Mouse (Mus musculus): ENCODE data around the gene Tshz2.
"Not testable (repeated sequence)": the region's sequence is repeated elsewhere in the genome, so short reads cannot be mapped to it uniquely, and the experiment has no call there.

Tshz2 gene

GRCm38 (mm10) chr2:169762301-169762700 is 129.5 kb downstream of the Tshz2 start:
- DNase-seq, result no peak

DNA sequence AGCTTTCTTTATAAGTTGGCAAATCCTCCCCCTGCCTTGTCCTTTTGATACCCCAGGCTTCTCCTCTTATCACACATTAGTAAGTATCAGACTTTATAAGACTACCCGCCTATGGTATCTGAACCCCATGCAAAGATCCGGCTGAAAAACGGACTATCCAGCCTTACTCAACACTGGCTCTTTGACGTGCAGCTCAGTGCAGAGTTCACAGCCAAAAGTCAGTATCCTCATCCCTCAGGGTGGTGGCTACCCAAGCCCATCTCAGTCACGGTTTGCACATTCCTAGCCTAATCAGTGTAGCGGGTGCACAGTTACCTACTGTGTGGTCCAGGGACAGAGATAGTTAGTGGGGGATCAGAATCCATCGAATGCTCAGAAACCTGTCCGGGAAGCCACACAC is 130.9 kb downstream of the Tshz2 start:
- DNase-seq, result no peak

DNA sequence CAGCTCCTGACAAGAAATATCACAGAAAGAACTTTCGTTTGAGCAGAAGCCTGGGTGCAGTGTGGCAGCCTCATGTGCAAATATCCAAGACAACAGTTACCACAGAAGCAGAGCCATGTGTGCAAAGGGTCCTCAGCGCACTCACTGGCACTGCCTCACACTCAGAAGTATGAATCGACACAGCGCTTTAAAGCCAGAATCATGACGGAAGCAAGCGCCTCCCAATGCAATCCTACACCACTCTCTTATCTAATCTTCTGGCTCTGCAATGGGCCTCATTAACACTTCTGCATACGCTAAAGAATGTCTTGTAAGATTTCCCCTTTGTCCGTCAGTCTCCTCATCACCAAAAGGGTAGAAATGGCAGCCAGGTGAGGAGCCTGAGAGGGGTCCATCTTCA is 133.4 kb downstream of the Tshz2 start:
- no peak for DNase-seq

- DNase-seq, result no peak
Observed at GRCm38 (mm10) chr2:169767281-169767680, 134.5 kb downstream of the Tshz2 start.

GRCm38 (mm10) chr2:169775078-169775477 is 142.3 kb downstream of the Tshz2 start:
- no peak for DNase-seq

DNA sequence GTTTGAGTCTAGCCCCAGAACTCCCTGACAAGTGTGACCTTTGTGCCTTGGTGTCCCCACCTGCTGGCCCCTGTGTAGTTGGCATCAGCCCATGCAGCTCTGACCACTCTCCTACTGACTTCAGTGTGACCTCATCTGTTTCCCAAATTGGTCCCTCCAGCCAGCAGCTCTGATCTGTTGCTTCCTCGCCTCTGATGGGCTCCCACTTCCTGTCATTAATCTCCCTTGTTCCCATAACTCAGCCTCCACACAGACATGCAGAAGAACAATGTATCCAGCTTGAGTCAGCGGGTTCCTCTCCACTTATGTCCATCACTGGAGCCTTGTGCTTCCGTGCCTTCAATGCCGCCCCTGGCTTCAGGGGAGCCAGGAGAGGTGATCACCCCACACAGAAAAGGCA is 144.4 kb downstream of the Tshz2 start:
- DNase-seq, result no peak

GRCm38 (mm10) chr2:169777764-169778163 is 145.0 kb downstream of the Tshz2 start:
- no peak for DNase-seq

DNA sequence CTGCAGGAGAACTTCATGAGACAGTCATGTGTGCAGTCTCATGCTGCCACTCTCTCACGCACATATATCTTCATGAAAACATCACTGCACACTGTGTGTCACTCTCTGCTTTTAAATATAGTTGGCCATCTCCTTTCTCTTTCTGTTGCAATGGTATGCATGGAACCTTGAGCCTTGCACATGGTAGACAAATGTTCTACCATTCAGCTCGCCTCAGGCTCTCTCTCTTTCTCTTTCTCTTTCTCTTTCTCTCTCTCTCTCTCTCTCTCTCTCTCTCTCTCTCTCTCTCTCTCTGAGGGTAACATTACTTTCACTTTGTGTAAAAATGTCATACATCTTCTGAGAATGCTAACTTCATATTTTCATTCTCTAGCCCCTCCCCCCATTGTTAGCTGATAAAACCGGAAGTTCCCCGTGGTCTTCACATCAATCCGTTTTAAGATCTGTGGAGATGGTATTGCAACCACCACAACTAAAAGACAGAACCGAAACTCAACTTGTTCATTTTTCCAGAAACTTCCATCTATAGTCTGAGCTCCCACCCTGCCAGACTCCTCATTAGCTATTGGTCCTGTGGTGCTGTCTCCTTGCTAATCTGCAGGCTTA is 146.0 kb downstream of the Tshz2 start:
- DNase-seq, result no peak

DNA sequence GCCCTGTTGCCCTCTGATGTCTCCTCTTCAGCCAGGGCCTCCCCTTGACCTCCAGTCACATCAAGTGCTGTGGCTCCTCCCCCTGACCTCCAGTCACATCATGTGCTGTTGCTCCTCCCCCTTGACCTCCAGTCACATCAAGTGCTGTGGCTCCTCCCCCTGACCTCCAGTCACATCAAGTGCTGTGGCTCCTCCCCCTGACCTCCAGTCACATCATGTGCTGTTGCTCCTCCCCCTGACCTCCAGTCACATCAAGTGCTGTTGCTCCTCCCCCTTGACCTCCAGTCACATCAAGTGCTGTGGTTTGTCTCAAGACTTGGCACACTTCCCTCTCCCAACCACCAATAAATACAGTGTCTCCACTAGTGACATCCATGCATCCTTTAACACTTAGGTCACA is 148.9 kb downstream of the Tshz2 start:
- not testable (repeated sequence) for DNase-seq

DNA sequence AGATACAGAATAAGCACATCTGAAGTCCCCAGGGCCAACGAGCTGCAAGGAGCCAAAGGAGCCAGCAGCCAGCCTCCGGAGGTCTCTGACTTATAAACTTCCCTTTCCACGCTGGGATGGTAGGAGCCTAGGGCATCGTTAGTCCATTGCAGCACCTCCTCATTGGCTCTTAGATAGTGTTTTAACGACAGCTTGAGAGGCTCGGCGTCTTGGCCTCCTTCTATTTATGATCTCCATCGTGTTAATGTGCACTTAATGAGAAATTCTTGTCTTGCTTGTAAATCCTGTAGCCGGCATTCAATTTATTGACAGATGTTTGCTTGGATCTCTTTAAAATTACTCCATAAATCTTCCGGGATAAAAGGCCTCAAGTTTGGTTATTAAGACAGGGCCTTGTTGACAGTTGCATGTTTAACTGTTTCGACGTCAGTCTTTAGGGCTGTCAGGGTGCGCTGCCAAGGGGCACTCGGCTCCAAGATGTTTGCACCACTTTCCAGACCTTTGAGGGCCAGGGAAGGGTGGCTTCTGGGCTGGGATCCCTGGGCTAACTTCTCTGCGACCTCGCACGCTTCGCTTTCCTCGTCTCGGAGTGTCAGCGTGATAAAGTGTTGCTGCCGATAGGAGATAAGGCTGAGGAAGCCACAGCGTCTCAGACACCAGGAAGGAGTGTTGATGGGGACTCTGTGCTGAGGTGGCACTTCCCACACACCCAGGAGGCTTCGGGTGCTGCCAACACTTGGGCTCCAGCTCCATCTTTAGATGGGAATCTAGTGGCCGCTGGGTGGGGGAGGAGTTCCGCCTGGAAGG is 150.3 kb downstream of the Tshz2 start:
- no peak for DNase-seq

GRCm38 (mm10) chr2:169783681-169784033 is 150.8 kb downstream of the Tshz2 start:
- DNase-seq, result no peak

- DNase-seq, result no peak
Observed at GRCm38 (mm10) chr2:169787381-169787780, 154.6 kb downstream of the Tshz2 start.

DNA sequence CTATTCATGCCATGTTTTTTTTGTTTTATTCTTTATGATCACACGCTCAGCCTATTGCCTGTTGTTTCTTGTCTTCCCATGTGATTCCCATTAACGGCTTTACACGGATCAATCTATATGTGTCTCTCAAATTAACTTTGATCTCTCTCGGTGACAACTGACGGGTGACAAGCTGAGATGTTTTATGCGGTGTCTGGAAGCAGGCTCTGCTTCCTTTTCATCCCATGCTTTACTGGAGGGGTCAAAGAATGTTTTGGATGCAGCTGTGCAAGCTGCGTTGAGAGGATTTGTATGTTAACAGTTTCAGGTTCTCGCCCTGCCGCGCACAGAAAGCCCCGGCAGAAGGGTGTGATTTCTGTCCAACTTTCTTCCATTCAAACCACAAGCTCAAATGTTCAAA is 155.1 kb downstream of the Tshz2 start:
- no peak for DNase-seq

DNA sequence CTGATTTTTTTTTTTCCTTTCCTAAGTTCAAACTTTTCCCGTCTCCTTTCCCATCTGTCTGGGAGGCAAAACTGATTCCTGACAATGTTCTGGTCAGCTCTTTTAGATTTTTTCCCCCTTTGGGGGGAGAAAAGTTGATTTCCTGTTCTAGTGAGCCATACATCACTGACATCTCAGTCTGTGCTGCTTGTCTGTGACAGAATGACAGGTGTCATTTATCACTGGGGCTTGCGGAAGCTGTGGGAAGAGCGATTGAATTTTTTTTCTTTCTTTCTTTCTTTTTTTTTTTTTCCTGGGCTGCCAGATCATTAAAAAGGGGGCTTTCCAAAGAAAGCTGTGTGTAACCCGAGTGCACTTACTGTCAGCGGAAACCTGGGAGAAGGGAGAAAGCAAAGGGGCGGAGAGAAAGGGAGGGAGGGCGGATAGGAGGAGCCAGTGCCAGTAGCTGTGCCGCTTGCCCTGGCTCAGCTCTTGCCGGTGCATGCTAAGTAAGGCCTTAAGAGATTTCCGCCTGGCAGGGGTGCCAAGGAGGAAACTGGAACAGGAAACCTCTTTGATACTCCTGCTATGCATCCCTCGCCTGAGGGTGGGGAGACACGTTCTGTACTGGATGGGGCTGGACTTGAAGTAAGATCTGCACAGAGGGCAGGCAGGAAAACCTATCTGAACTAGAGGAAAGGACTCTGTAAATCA is 157.8 kb downstream of the Tshz2 start:
- peak; percentile 1 to 6 for DNase-seq

GRCm38 (mm10) chr2:169792706-169793105 is 159.9 kb downstream of the Tshz2 start:
- no peak for DNase-seq

- no peak for DNase-seq
Observed at GRCm38 (mm10) chr2:169802241-169802640, 169.4 kb downstream of the Tshz2 start.

- no peak for DNase-seq
Observed at GRCm38 (mm10) chr2:169804380-169804779, 171.6 kb downstream of the Tshz2 start.

DNA sequence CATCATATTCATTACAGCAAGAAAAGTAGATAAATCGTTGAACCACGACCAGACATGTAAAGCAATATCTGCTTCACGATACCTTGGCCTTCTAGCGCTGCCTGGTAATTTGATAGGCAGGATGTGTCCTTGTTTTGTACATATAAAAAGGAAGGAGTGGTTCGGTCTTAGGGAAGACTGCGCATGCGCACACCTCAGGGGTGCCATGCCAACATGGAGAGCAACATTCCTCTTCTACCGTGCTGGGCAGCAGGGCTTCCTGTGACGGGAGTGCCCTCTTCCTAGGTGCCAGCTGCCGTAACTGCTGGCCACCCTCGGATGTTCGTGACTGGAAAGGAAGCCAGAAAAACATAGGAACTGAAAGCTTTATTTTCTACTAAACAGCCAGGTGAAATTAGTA is 172.7 kb downstream of the Tshz2 start:
- no peak for DNase-seq

- no peak for DNase-seq
Observed at GRCm38 (mm10) chr2:169811589-169811988, 178.8 kb downstream of the Tshz2 start.

DNA sequence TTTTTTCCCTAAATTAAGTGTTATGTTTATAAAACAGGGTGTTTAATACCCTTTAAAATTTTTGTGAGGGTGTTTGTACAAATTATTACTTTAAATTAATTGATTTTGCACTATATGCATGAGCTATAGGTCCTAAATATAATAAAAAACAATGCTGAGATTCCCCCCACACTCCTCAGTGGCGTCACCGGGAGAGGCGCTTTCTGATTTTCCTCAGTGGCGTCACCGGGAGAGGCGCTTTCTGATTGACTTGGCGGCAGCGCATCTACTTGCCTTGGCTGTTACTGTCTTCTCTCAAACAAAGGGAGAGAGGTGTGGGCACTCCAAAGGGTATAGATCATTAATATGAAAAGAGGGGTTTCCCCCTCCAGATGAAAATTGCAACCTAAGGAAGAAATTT is 179.2 kb downstream of the Tshz2 start:
- DNase-seq, result no peak

GRCm38 (mm10) chr2:169812940-169813339 is 180.1 kb downstream of the Tshz2 start:
- no peak for DNase-seq

DNA sequence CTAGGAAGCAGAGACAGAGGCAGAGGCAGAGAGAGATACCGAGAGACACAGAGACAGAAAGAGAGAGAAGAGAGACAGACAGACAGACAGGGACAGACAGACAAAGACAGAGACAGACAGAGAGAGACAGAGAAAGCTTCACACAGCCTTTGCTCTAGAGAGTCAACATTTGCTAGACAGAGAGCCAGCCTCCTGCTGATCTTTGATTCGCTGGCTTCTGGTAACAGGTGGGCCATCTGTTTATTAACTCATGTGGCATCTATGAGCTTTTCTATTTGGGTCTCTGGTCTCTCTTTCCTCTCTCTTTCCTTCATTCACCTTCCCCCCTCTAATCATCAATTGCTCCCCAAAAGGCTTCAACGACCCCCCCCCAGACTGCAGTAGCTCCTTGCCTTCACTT is 181.5 kb downstream of the Tshz2 start:
- no peak for DNase-seq

DNA sequence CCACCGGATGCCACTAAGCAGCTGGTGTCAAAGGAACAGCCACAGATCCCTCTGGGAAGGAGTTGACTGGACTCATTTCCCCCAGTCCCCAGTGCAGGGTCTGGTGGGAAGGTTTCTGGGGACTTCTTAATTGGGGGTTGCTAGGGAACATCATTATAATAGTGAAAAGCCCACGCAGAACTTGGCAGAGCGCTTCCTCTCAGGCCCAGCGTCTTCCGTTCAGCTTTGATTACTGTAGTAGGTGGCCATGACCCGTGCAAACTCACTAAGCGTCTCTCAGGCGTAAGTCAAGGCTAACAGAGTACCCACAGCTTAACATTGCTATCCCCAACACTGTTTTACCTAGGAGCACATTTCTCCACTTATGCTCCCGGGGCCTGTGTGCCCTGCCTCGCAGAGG is 181.9 kb downstream of the Tshz2 start:
- DNase-seq, result no peak

GRCm38 (mm10) chr2:169821021-169821441 is 188.2 kb downstream of the Tshz2 start:
- no peak for DNase-seq

Measured in B cell, adult 2 months (primary cell).